Mouse (Mus musculus) bone marrow macrophage, adult 2 months (primary cell): Measurements from ENCODE around the gene Asl. TPM values are rescaled to one million over a fixed set of nuclear protein-coding genes. Genes with fewer than 3 reads are reported as not detected.

Experiments
- H3K27ac ChIP-seq: 2 replicates; pipeline ENCODE4 v1.5.1; 2012; ENCODE audit warnings: low read depth, low read length; ENCODE audit not compliant: insufficient read depth
- H3K4me1 ChIP-seq: 2 replicates; pipeline ENCODE4 v1.6.1; 2012; ENCODE audit warnings: low read length; ENCODE audit not compliant: control insufficient read depth, insufficient read depth
- H3K4me3 ChIP-seq: 2 replicates; pipeline ENCODE4 v1.5.1; 2012; ENCODE audit warnings: mild to moderate bottlenecking, low read length, moderate library complexity; ENCODE audit not compliant: insufficient read depth
- CTCF ChIP-seq: IDR thresholded peaks from 2 replicates; pipeline ENCODE4 v1.5.1; 2012; ENCODE audit warnings: low read depth, mild to moderate bottlenecking, low read length, moderate library complexity
- POLR2A ChIP-seq: IDR thresholded peaks from 2 replicates; pipeline ENCODE4 v1.6.1; 2012; ENCODE audit warnings: mild to moderate bottlenecking, low read depth, low read length, borderline replicate concordance
- polyA plus RNA-seq: library from polyadenylated mRNA; stranded (reverse); fragments of >200 nt; gene quantifications from 2 replicates; pipeline ENCODE4 v1.2.4, GENCODE M21; 2012; ENCODE audit not compliant: missing spikeins, insufficient read depth, insufficient read length

Gene Asl
- polyA plus RNA-seq, 1 experiment = 72.7 TPM

GRCm38 (mm10) chr5:129966448-129966847 is 62.6 kb downstream of the Asl start:
- no peak overlapping the region for H3K27ac ChIP-seq
- TF ChIP-seq CTCF = no peak
- H3K4me1 ChIP-seq = peaks cover 15% of the 10 kb centered on the region
- no peak overlapping the region for H3K4me3 ChIP-seq

GRCm38 (mm10) chr5:129963224-129963623 is 65.8 kb downstream of the Asl start:
- Histone ChIP-seq H3K4me1 (peaks cover 20% of the 10 kb centered on the region), H3K27ac (no peak overlapping the region), H3K4me3 (no peak overlapping the region)
- TF ChIP-seq POLR2A (no peak), CTCF (no peak)

Other genes with a start within 250 kb of the Asl start
- 7.5 and 7.9 TPM in 2 replicates for gene Psph, start 241.8 kb downstream of the Asl start, polyA plus RNA-seq
- gene Sumf2, start 182.3 kb downstream of the Asl start, polyA plus RNA-seq = 15.4 and 20.5 TPM in 2 replicates
- 253 and 308 TPM in 2 replicates for gene Chchd2, start 141.8 kb downstream of the Asl start, polyA plus RNA-seq
- gene Zbed5, start 133.5 kb downstream of the Asl start, polyA plus RNA-seq = 0.95 TPM in 1 of 2 replicates, not detected in the other
- gene Phkg1, start 130.7 kb downstream of the Asl start, polyA plus RNA-seq = 0.29 and 0.51 TPM in 2 replicates
- 2.9 and 4.5 TPM in 2 replicates for gene Nupr1l, start 120.7 kb downstream of the Asl start, polyA plus RNA-seq
- gene Vkorc1l1, start 87.3 kb downstream of the Asl start, polyA plus RNA-seq = 16.5 and 17.7 TPM in 2 replicates
- gene Gusb, start 26.2 kb downstream of the Asl start, polyA plus RNA-seq = 340 and 349 TPM in 2 replicates
- gene Crcp, start within 50 bp of the Asl start, polyA plus RNA-seq = 30.1 and 31.5 TPM in 2 replicates
- gene Tpst1, start 44.1 kb upstream of the Asl start, polyA plus RNA-seq = 14.7 and 15.5 TPM in 2 replicates
- 4.8 and 5.8 TPM in 2 replicates for gene Kctd7, start 115.6 kb upstream of the Asl start, polyA plus RNA-seq
- 22.3 and 25.4 TPM in 2 replicates for gene Rabgef1, start 142.6 kb upstream of the Asl start, polyA plus RNA-seq
- 30.3 and 33.4 TPM in 2 replicates for gene Tmem248, start 187.8 kb upstream of the Asl start, polyA plus RNA-seq
- 87.1 and 111 TPM in 2 replicates for gene Sbds, start 226.3 kb upstream of the Asl start, polyA plus RNA-seq
- 12.3 and 12.7 TPM in 2 replicates for gene Tyw1, start 226.4 kb upstream of the Asl start, polyA plus RNA-seq